Mouse (Mus musculus): ENCODE data around the gene Socs3. TPM values are rescaled to one million over a fixed set of nuclear protein-coding genes. Genes with fewer than 3 reads are reported as not detected.
A peak's percentile ranks its signal among the peaks of the same experiment; 100 is the strongest.

Gene Socs3
- polyA plus RNA-seq, 1 experiment, result not detected

DNA sequence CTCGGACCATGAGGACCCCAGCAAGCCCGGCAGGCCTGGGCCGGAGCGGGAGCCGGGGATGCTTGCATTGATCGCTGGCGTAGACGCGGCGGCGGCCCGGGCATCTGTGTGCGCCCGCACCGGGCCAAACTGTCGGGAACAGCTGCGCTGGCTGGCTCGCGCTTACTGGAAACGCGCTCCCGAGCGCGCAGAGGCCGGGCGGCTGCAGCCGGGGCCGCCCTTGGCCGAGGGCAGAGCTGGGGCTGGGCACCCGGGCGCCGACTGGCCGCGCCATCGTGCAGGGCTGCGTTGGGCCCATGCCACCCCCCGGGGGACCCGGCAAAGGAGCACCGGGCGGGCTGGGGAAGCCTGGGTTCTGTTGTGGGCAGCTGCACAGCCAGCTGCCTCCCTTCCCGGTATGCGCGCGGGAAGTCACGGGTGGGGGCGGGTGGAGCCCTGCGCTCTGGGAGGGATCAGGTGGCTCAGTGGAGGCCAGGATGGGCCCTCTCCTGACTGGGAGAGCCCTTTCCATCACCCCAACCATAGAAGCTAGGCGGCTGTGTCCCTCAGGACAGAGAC, 39.0 kb downstream of the Socs3 start:
- Histone ChIP-seq H3K4me3 (ENCODE audit: insufficient read depth, low read depth, low read length) (peak overlapping the region; percentile 40), H3K27ac (ENCODE audit: insufficient read depth, low read depth, low read length) (peak overlapping the region; percentile 53), H3K4me1 (ENCODE audit: control insufficient read depth, insufficient read depth, low read length) (peaks cover 41% of the 10 kb centered on the region)
- no peak for TF ChIP-seq CTCF (IDR thresholded peaks at IDR 0.05; ENCODE audit: insufficient read depth, low read depth, low read length)
- 0 out of 2 replicates have a peak, but pooled peaks have one; percentile 12 for TF ChIP-seq POLR2A (IDR thresholded peaks at IDR 0.05; ENCODE audit: insufficient read depth, low read depth, low read length)
- WGBS, result 4% methylated on average over 48 of the region's 48 CpGs

DNA sequence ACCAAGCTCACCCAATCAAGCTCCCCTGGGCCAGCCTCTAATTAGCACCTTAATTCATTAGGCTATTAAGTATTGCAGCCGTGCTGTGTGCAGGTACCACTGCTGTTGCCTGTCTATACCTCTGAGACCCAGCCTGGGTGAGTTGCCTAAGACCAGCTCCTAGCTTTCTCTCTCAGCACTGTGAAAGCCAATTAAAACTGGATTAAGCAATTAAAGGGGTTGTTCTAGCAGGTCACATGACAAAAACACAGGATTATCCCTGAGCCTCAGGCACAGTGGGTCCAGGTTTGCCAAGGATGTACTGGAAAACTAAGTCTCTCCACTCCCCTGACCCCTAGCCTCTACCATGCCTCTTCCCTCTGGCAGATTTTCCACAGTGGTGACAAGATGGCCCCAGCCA, 44.3 kb downstream of the Socs3 start:
- Histone ChIP-seq H3K27ac (ENCODE audit: insufficient read depth, low read depth, low read length) (no peak overlapping the region), H3K4me3 (ENCODE audit: insufficient read depth, low read depth, low read length) (no peak overlapping the region), H3K4me1 (ENCODE audit: control insufficient read depth, insufficient read depth, low read length) (peaks cover 9% of the 10 kb centered on the region)
- WGBS, result 58% methylated on average over 1 of the region's 1 CpGs
- no peak for TF ChIP-seq POLR2A (IDR thresholded peaks at IDR 0.05; ENCODE audit: insufficient read depth, low read depth, low read length)
- no peak for TF ChIP-seq CTCF (IDR thresholded peaks at IDR 0.05; ENCODE audit: insufficient read depth, low read depth, low read length)

DNA sequence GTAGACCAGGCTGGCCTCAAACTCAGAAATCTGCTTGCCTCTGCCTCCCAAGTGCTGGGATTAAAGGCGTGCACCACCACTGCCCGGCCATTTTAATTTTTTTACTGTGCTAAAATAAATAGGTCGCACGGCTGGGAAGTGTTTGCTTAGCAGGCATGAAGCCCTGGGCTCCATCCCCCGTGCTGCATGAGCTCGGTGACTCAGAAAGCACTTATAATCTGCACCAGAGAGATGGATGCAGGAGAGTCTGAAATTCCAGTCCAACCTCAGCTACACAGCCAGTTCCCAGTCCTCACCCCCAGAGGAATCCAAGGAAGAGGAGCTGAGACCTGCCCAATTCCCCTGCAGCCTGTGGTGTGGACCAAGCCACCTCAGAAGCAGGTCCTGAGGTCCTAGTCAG, 45.4 kb downstream of the Socs3 start:
- 35% methylated on average over 6 of the region's 6 CpGs for WGBS
- Histone ChIP-seq H3K27ac (ENCODE audit: insufficient read depth, low read depth, low read length) (no peak overlapping the region), H3K4me3 (ENCODE audit: insufficient read depth, low read depth, low read length) (no peak overlapping the region), H3K4me1 (ENCODE audit: control insufficient read depth, insufficient read depth, low read length) (peaks cover 8% of the 10 kb centered on the region)
- no peak for TF ChIP-seq POLR2A (IDR thresholded peaks at IDR 0.05; ENCODE audit: insufficient read depth, low read depth, low read length)
- no peak for TF ChIP-seq CTCF (IDR thresholded peaks at IDR 0.05; ENCODE audit: insufficient read depth, low read depth, low read length)

DNA sequence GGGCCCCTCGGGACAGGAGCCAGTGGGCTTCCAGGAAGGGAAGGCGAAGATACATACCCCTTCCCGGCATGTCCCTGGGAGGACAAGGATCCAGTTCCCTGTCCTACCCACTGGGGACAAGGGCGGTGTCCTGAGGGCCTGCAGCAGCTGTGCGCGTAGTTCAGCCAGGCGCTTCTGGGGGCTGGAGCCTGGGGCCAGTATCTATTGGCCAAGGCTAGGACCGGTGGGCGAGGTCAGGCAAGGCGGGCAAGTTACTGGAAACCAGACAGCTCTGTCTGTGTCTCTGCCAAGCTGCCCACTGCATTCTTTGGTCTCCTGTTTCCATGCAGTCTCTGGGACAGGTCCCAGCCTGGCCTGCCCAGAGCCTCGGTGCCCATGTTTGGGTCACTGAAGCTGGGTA, 46.6 kb downstream of the Socs3 start:
- TF ChIP-seq CTCF (IDR thresholded peaks at IDR 0.05; ENCODE audit: insufficient read depth, low read depth, low read length) (no peak), POLR2A (IDR thresholded peaks at IDR 0.05; ENCODE audit: insufficient read depth, low read depth, low read length) (no peak)
- WGBS, result 74% methylated on average over 11 of the region's 11 CpGs
- H3K4me1 ChIP-seq (ENCODE audit: control insufficient read depth, insufficient read depth, low read length), result peaks cover 11% of the 10 kb centered on the region
- no peak overlapping the region for H3K27ac ChIP-seq (ENCODE audit: insufficient read depth, low read depth, low read length)
- no peak overlapping the region for H3K4me3 ChIP-seq (ENCODE audit: insufficient read depth, low read depth, low read length)

DNA sequence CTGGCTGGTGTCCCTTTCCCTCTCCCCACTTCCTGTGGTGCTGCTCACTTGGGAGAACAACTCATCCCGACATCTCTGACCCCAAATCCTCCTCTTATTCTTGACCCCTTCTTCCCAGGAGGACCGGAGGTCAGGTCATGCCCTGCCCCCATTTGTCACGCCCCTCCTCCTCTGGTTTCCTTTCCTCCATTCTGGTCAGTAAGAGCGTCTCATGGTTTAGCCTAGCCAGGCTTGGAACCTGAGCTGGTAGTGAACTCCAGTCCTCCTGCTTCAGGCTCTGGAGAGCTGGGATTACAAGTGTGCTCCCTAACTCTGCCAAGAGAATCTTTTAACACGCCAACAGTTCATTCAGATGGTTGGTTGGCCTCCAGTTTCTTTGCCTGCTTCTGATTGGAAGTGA, 50.6 kb downstream of the Socs3 start:
- Histone ChIP-seq H3K27ac (ENCODE audit: insufficient read depth, low read depth, low read length) (no peak overlapping the region), H3K4me3 (ENCODE audit: insufficient read depth, low read depth, low read length) (no peak overlapping the region), H3K4me1 (ENCODE audit: control insufficient read depth, insufficient read depth, low read length) (peaks cover 2% of the 10 kb centered on the region; the same call in 1 of the 2 replicates)
- WGBS, result 35% methylated on average over 5 of the region's 5 CpGs
- TF ChIP-seq POLR2A (IDR thresholded peaks at IDR 0.05; ENCODE audit: insufficient read depth, low read depth, low read length), result no peak

DNA sequence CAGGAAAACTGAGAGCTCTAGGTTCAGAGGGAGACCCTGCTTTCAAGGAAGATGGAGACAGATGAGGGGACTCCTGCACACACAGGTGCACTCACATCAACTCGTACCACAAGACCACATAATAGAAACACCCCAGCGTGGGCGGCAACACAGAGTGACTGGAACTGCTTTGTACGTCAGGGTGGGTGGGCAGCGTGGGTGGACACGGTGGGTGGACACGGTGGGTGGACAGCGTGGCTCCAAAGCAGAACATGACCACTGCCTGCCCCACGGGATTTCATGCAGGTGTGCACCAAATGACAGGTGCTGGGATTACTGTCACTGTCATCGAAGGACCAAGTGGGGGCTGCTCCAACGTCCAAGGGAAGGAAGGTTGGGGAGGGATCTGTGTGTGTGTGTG, 51.3 kb downstream of the Socs3 start:
- Histone ChIP-seq H3K27ac (ENCODE audit: insufficient read depth, low read depth, low read length) (no peak overlapping the region), H3K4me3 (ENCODE audit: insufficient read depth, low read depth, low read length) (no peak overlapping the region), H3K4me1 (ENCODE audit: control insufficient read depth, insufficient read depth, low read length) (peaks cover 2% of the 10 kb centered on the region; the same call in 1 of the 2 replicates)
- TF ChIP-seq POLR2A (IDR thresholded peaks at IDR 0.05; ENCODE audit: insufficient read depth, low read depth, low read length), result no peak
- TF ChIP-seq CTCF (IDR thresholded peaks at IDR 0.05; ENCODE audit: insufficient read depth, low read depth, low read length), result no peak
- WGBS, result 73% methylated on average over 11 of the region's 11 CpGs

Other genes starting within 250 kb of the Socs3 start
- not detected in 2 replicates for gene Tmc8, start 188.0 kb downstream of the Socs3 start, polyA plus RNA-seq (2012; ENCODE audit: insufficient read depth, insufficient read length, low replicate concordance, missing spikeins)
- 606 TPM in 1 of 2 replicates, not detected in the other for gene Tmc6, start 187.8 kb downstream of the Socs3 start, polyA plus RNA-seq (2012; ENCODE audit: insufficient read depth, insufficient read length, low replicate concordance, missing spikeins)
- gene 6030468B19Rik, start 172.4 kb downstream of the Socs3 start, polyA plus RNA-seq (2012; ENCODE audit: insufficient read depth, insufficient read length, low replicate concordance, missing spikeins), result not detected in 2 replicates
- gene Gm20708, start 160.4 kb downstream of the Socs3 start, polyA plus RNA-seq (2012; ENCODE audit: insufficient read depth, insufficient read length, low replicate concordance, missing spikeins), result not detected in 2 replicates
- gene Syngr2, start 160.4 kb downstream of the Socs3 start, polyA plus RNA-seq (2012; ENCODE audit: insufficient read depth, insufficient read length, low replicate concordance, missing spikeins), result not detected in 2 replicates
- not detected in 2 replicates for gene Afmid, start 144.1 kb downstream of the Socs3 start, polyA plus RNA-seq (2012; ENCODE audit: insufficient read depth, insufficient read length, low replicate concordance, missing spikeins)
- not detected in 2 replicates for gene Tk1, start 144.0 kb downstream of the Socs3 start, polyA plus RNA-seq (2012; ENCODE audit: insufficient read depth, insufficient read length, low replicate concordance, missing spikeins)
- gene Birc5, start 120.8 kb downstream of the Socs3 start, polyA plus RNA-seq (2012; ENCODE audit: insufficient read depth, insufficient read length, low replicate concordance, missing spikeins), result not detected in 2 replicates
- gene Tmem235, start 109.3 kb downstream of the Socs3 start, polyA plus RNA-seq (2012; ENCODE audit: insufficient read depth, insufficient read length, low replicate concordance, missing spikeins), result not detected in 2 replicates
- gene Tha1, start 96.6 kb downstream of the Socs3 start, polyA plus RNA-seq (2012; ENCODE audit: insufficient read depth, insufficient read length, low replicate concordance, missing spikeins), result not detected in 2 replicates
- gene Pgs1, start 16.2 kb upstream of the Socs3 start, polyA plus RNA-seq (2012; ENCODE audit: insufficient read depth, insufficient read length, low replicate concordance, missing spikeins), result not detected in 2 replicates
- not detected in 2 replicates for gene Dnah17, start 160.6 kb upstream of the Socs3 start, polyA plus RNA-seq (2012; ENCODE audit: insufficient read depth, insufficient read length, low replicate concordance, missing spikeins)